Mouse (Mus musculus): ENCODE measurements around the gene Gm10322. TPM values are rescaled to one million over a fixed set of nuclear protein-coding genes. Genes with fewer than 3 reads are reported as not detected.

Gm10322 gene
- not detected for total RNA-seq (2023)

GRCm38 (mm10) chr10:59615981-59616520 is at the start of gene Gm10322:
TSS of gene Gm10322 (plus strand) at chr10:59616063.

GRCm38 (mm10) chr10:59616522-59616921 is 659 bp downstream of the Gm10322 start, which contains the start of gene Mcu:
TSS of gene Mcu (minus strand) at chr10:59616692.

Other genes with a start within 250 kb of the Gm10322 start
- gene Gm10273, start 220.4 kb upstream of the Gm10322 start, total RNA-seq (2023): 10.1 TPM
- not detected for gene Pla2g12b, start 212.4 kb upstream of the Gm10322 start, total RNA-seq (2023)
- gene Oit3, start 174.3 kb upstream of the Gm10322 start, total RNA-seq (2023): not detected
- 26.7 TPM for gene Mcu, start 629 bp downstream of the Gm10322 start, total RNA-seq (2023)
- gene Micu1, start 86.4 kb downstream of the Gm10322 start, total RNA-seq (2023): 35.9 TPM